In genomic region chr9:115805224-115805623, GRCm38 (mm10) we compare ENCODE assay signal across 20 mouse cellular contexts.
"Had no signal": no experiment of that assay in that cellular context is flagged by ENCODE, and none has a peak within 500 bp of the region (broad histone marks: within the 10 kb centered on the region; RNA-seq: fewer than 3 reads in every experiment).

No protein-coding gene starts in this region.

- H3K4me2 ChIP-seq: limb, embryonic 13.5 days; liver, embryonic 13.5 days; lung, embryonic 15.5 days; neural tube, embryonic 12.5 days; stomach, embryonic 15.5 days had no signal

- H3K9ac ChIP-seq: limb, embryonic 13.5 days; liver, embryonic 13.5 days; liver, postnatal 0 days; lung, embryonic 15.5 days; neural tube, embryonic 12.5 days; stomach, embryonic 15.5 days had no signal

- H3K9me3 ChIP-seq: limb, embryonic 13.5 days; liver, embryonic 13.5 days; lung, embryonic 15.5 days; neural tube, embryonic 12.5 days; stomach, embryonic 15.5 days had no signal

- H3K4me3 ChIP-seq: layer of hippocampus, adult 2 months; limb, embryonic 13.5 days; liver, embryonic 13.5 days; lung, embryonic 15.5 days; myocyte; neural tube, embryonic 12.5 days; stomach, embryonic 15.5 days had no signal

- ATAC-seq: liver, postnatal 0 days had no signal

- H3K27ac ChIP-seq: kidney, postnatal 0 days; layer of hippocampus, adult 2 months; limb, embryonic 13.5 days; liver, embryonic 13.5 days; lung, embryonic 15.5 days; macrophage; neural tube, embryonic 12.5 days; stomach, embryonic 15.5 days had no signal

- H3K4me1 ChIP-seq: limb, embryonic 13.5 days; liver, embryonic 13.5 days; lung, embryonic 15.5 days; stomach, embryonic 15.5 days had no signal

- H3K36me3 ChIP-seq: limb, embryonic 13.5 days; liver, embryonic 13.5 days; lung, embryonic 15.5 days; neural tube, embryonic 12.5 days; stomach, embryonic 15.5 days had no signal

- H3K27me3 ChIP-seq: limb, embryonic 13.5 days; liver, embryonic 13.5 days; lung, embryonic 15.5 days; neural tube, embryonic 12.5 days; stomach, embryonic 15.5 days had no signal

- DNase-seq: kidney, adult 11 months; kidney, adult 9 months; kidney, postnatal 4 days; left cerebral cortex, postnatal 4 days; liver, embryonic 13.5 days; liver, postnatal 0 days; lung, postnatal 14 days; retina, postnatal 1 day; right cerebral cortex, postnatal 4 days; spleen, adult 18-20 months; thymus, adult 2 months; thymus, postnatal 25 days had no signal
